Mouse (Mus musculus) brain, embryonic 18.5 days (tissue): ENCODE results near the gene Gm10306.
A peak's percentile ranks its signal among the peaks of the same experiment; 100 is the strongest.

Source experiments
- DNase-seq: peaks from one replicate; pipeline ENCODE4 v3.0.0-alpha.2; 2012; ENCODE audit warnings: low read depth, low spot score

Gm10306 gene

DNA sequence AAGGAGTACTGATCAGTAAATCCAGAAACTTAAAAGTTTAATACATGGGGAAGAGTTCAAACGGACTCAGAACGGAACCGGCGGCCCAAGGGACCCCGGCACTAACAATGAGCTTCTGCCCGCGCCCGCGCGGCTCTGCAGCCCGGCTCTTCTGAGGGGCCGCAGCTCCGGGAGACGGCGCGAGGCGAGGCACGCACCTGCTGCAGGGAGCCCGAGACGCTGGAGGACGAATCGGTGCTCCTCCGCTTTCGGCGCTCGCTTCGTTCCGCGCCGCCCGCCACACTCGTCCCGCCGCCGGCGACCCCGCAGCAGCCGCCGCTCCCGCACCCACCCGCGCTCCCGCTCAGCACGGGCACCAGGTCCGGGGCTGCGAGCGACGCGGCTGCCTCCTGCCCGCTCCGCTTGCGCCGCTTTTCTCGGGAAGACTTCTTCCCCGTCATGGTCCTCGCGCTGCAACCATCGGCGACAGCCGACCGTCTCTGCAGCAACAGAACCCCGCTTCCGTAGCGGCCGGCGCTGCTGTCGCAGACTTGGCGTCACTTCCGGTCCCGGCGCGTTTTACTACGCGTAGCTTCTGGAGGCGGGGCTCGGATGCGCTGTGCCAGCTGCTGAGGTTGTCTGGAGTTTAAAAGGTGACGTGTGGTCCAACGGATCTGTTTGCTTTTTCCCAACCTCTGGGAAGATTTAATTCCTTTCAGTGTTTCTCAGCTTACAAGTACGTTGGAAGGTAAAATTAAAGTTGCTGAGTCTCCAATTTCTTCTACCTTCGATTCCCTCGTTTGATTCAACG is at the start of gene Gm10306, which contains the start of gene Caap1:
Gm10306 (plus strand) TSS at position 282 of the 790 bp plus-strand sequence.
Caap1 (minus strand) TSS at position 532 of the 790 bp plus-strand sequence.
- DNase-seq, result peak; percentile 82

DNA sequence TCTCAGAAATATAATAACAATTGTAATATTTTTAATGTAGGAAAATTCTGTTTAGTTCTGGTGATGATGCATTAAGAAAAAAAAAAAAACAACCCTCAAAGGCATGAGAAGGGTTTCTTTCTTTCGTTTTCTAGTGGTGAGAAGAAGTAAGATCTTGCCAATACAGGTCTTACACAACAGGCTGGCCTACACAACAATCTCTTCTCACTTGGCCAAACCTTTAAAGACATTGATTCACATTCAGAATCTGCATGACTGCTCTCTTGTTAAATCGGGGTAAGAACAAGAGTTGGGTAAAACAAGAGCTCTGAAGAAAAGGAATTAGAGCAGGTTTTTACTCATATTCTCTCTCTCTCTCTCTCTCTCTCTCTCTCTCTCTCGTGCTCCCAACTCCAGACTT is 41.0 kb upstream of the Gm10306 start:
- no peak for DNase-seq

DNA sequence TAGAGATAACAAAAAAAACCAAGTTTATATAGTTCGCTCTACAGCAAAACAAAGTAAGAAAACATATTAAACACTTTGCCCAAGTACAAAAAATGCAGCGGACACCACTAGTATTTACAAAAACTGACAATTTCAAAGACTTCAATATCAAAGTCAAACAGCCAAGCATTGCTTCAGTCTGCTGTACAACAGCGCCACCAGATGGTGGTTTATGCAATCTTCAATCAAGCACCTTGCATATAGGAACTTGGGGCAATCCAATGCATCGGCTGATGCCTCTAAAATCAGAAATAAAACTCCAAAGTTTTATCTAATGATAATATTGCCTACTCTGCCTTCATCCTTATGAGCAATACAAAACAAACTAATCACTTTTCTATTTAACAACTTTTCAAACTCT is 38.7 kb upstream of the Gm10306 start:
- DNase-seq, result peak; percentile 50

DNA sequence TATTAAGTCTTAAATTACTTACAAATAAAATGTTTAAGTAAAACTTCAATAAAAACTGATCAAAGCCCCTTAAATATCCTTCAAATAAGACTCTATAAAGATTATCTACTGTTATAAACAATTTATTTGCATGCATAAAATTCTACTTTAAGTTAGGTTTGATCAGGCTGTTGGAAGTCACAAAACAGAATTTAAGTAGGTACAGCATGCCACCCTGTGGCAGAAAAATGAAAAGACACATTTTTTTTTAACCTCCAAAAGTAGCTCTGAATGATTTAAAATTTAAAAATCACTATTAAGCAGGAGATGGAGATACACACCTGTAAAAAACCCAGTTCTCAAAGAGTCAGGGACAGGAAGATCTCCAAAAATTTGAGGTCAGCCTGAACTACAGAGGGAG is 33.0 kb upstream of the Gm10306 start:
- no peak for DNase-seq

DNA sequence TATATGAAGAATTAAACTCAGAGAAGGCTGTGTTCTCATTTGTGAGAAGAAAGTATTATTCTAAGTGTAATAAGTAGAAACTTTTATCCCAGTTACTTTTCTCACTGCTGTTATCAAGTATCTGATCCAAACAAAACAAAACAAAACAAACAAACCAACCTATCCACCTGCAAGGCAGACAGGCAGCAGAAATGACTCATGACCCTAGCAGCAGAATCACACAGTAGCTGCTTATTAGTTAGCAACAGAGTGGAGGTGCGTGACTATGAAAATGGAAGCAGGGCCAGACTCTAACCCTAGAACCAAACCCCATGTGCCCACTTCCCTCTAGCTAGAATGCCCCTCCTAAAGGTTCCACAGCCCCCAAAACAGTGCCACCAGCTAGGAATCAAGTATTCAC is 26.9 kb upstream of the Gm10306 start:
- no peak for DNase-seq

DNA sequence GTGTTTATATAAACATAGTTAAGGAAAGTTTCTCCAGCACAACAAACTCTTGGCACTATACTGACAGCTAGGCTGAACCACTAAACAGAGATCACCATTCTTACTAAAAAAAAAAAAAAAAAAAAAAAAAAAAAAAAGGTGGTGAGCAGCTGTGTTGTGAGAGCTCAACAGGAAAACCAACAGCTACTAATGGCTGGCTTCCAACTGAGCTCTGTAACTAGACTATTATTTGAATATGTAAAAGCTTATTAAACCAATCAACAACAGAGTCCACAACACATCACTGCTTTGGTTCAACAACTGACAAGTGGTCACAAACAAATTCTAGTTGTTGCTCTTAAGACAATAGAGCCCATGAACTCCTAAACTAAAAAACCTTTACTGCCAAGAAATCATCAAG is 23.1 kb upstream of the Gm10306 start:
- no peak for DNase-seq

DNA sequence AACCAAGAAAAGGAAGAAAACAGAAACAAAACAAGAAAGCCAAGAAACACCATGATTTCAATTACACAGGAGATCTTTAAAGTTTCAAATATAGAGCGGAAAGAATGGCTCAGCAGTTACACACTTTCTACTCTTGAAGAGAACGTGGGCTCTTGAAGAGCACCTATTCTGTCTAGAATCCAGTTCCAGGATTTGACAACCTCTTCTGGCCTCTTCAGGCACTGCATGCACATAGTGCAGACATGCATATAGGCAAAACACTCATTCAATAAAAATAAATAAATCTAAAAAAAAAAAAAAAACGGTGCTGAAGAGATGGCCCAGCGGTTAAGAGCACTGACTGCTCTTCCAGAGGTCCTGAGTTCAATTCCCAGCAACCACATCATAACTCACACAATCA is 13.3 kb upstream of the Gm10306 start:
- DNase-seq, result no peak

DNA sequence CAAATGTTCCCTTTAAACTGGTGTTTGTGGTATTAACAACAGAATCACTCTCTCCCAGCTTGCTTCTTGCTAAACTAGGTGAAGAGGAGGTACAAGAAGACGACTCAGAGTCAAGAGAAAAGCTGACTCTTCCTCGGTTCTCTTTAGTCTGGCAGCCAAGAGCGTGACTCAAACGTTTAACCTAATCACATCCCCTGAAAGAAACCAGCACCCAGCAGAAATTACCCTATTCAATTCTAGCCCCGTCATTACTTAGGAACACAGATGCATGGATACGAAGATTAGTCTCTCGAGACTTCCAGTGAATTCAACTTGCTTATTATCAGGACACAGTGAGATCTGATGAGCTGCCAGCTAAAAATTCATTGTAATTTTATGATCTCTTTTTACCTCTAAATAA is 12.0 kb upstream of the Gm10306 start:
- no peak for DNase-seq

DNA sequence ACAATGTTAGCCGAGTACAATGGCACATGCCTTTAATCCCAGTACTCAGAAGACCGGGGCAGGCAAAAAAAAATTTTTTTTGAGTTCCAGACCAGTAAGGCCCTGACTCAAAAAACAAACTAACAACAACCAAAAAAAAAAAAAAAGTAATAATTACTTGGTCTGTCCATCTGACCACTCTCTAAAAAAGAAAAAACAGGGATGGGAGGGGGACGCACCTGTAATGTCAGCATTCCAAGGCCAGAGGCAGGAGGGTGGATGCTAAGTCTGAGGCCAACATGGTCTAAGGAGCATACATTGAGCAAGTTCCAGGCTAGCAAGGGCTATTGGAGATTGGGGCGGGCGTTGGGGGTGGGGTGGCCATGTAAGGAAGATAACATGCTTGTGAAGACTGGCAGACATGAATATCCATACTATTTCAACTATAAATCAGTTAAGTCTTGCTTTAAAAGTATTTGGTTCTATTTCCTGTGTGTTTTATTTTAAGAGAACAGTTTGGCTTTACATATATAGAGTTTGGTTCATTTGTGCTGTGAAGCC is 1.3 kb upstream of the Gm10306 start:
- no peak for DNase-seq

DNA sequence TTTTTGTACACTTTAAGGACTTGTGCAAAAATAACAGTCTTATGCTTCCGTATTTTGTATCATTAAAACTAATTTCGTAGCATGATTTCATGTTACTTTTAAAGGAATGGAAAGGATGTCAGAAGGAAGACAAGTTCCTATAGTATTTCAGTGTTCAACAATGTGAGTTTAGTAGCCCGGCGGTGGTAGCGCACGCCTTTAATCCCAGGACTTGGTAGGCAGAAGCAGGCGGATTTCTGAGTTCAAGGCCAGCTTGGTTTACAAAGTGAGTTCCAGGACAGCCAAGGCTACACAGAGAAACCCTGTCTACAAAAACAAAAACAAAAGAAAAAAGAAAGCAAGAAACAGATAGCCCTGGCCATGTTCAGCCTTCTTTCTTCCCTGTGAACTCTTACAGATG is 799 bp downstream of the Gm10306 start:
- no peak for DNase-seq

DNA sequence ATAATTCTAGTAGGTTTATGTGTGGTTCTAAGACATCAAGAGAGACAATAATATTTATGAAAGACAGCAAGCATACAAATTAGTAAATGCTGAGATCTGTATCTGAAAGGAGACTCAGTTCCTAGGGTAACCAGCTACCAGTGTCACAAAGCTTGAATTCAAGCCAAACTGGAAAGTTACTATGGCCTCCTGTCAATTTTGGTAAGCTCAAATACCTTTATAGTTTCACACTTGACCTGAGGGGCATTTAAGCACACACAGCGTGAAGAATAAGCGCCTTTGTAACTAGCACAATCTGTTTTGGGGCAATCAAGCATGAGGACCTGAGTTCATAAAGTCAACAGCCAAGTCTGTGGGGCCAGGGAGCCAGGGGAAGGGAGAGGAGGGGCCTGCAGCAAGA is 2.9 kb downstream of the Gm10306 start:
- no peak for DNase-seq

DNA sequence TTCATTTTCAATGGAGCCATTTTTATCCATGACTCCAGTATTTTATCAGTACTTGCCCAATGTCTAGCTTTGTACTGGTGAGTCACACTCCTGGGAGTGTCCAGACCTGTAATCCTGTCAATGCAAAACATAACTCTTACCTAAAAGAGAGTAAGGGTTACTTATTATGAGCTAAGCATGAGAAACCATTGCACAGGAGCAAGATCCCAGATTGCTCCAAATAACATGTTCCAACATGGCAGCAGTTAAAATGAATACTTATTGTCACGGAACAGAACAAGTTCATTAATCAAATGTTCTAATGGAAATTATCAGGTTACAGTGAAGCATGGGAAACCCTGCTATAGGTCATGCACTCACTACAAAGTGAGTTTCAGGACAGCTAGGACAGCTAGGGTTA is 4.0 kb downstream of the Gm10306 start:
- no peak for DNase-seq

DNA sequence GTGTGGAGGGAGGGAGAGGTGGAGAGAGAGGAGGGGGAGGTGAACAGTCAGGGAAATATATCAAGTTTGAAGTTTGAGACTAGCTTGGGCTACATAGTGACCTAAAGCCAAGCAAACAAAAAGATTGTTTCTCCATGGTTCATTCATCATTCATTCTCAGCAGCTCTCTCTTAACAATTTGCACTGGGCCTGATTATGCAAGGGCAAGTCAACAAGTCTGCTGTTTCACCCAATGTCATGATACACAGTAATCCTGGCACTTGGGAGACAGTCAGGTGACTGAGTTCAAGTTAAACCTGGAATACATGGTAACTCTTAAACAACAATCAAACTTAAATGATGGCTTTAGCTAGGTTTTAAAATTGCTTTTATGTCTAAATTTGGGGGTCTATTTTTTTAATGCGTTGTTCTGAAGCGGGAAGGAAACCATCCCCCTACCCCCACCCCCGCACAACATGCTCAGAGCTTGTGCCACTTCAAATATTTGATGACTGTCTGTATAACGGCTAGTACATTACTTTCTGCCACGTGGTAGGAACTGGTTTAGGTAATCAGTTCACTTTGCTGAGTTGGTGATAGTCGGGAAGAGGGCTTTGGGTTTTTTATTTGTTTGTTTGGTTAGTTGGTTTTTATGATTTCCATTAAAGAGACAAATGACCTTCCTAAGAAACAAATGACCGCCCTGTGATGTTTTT is 5.8 kb downstream of the Gm10306 start:
- DNase-seq, result no peak

DNA sequence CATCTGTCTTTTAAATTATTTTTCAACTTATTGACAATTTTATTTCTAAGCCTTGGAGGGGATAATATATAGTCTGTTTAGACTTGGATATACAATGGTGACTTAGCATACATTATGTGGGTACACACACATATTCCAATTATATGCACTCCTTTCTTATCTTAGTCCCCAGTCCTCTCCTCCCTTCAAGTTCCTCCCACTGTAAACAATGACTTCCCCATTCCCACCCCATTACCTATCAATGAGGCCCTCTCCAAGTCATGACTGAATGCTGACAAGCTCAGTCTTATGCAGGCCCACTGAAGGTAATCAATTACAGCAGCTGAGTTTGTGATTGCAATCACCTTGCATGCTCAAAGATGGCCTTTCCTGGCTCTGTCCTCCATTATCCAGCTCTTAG is 8.0 kb downstream of the Gm10306 start:
- no peak for DNase-seq

DNA sequence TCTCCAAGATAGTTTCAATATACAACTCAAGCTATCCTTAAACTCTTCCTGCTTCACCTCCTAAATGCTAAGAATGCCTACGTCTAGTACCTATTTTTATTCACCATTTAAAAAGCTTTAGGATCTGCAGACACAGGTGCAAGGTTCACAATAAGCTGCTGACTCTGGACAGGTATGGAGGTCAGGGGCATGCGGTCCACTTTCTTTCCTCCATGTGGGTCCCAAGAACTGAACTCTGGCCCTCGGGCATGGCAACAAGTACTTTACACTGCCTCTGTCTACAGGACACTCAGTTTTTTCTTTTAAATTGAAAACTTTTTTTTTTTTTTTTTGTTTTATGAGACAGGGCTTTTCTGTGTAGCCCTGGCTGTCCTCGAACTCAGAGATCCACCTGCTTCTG is 16.3 kb downstream of the Gm10306 start:
- DNase-seq, result no peak

DNA sequence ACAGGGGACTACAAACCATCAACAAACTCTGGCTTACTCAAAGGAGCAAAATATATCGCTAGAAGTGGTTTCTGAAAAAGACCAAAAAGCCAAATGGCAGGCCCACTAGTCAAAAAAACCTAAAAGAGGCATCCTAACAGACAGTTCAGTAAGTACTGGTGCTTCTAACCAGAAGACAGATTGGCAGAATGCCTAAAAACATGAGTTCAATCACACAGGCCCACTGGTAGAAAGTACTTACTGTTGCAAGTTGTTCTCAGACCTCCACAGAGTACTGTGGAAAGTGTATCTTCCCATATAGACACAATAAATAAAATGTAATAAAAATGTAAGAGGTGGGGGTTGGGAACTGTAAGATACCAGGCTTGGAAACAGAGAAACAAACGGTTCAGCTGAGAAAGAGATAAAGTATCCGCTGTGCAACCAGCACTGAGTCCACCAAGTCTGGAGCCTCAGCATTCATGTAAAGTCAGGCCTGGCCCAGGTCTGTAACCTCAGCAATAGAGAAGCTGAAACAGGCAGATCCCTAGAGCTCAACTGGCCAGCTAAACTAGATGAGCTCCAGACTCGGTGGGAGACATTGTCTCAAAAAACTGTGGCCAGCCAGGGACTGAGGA is 35.5 kb downstream of the Gm10306 start:
- DNase-seq, result no peak

DNA sequence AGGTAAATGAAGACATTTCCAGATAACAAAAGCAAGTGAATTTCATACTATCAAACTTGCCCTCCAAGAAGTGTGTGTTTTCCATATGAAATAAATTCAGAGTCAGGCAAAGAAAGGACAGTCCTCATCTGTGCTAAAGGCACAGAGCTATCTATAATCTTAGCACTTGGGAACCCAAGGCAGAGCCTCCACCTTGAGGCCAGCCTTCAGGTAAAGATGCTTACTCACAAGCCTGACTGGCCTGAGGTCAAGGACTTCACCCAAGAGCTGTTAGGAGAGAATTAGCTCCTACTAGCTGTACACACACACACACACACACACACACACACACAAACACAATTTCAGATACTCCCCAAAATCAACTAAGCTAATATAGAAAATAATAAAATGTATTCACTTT is 36.4 kb downstream of the Gm10306 start:
- no peak for DNase-seq

DNA sequence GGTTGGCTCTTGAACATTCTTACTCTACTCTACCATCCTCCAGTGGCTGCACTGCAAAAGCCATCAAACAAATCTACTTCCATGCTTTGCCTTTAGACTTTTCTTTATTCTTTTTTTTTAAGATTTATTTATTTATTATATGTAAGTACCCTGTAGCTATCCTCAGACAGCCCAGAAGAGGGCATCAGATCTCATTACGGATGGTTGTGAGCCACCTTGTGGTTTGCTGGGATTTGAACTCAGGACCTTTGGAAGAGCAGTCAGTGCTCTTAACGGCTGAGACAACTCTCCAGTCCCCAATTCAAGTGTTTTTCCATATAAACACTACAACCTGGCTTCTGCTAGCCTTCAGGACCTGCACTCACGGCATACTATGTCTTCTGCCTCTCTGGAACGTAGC is 45.0 kb downstream of the Gm10306 start:
- no peak for DNase-seq

DNA sequence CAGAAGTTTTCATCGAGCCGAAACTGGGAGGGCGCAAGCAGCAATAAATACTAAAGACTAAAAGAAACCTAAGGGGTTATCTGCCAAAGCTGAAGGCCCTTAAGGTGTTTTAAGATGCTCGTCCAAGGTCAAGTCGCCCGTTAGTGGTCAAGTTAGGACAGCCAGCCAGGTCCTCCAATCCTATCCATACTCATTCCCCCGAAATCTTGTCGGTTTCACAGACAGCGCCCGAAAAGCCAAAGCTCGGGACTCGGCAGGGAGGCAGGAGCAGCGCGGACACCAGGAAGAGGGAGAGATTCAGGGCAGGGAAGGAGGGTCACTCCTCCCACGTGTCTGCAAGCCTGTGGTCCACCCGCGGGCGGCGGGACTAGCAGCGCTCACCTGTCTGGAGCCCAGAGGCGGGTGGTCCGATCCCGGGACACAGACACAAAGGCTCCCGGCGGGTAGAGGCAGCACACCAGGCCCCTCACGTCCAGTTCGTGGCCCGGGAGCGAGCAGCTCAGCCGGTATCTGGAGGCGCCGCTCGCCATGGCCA is 46.2 kb downstream of the Gm10306 start:
- DNase-seq, result no peak

DNA sequence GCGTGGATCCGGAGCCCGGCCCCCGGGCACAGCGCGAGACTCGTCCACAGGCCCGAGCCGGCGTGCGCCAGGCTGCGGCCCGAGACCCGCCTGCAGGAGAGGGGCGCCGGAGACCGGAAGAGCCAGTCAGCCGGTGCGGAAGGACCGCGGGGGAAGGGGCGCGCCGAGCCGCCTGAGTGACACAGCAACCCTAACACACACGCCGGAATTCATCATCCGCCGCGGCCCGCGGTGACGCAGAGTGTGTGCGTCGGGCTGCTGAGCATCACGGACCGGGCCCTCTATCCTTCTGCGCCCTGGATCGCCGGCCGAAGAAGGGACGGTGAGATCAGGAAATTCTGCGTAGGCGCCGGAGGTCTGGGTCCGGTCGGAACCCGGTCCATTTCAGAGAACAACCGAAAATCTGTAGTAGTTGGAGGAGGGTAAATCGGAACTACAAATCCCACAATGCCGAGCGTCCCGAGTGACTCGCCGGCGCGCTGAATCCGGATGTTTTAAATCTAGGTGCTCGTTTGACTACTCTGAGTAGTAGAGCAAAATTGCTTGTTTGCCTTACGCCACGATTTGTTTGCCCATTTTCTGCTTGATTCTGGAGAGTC is 46.8 kb downstream of the Gm10306 start, which contains the start of gene Plaa:
Plaa (minus strand) TSS at position 214 of the 599 bp plus-strand sequence.
- DNase-seq, result peak; percentile 85

DNA sequence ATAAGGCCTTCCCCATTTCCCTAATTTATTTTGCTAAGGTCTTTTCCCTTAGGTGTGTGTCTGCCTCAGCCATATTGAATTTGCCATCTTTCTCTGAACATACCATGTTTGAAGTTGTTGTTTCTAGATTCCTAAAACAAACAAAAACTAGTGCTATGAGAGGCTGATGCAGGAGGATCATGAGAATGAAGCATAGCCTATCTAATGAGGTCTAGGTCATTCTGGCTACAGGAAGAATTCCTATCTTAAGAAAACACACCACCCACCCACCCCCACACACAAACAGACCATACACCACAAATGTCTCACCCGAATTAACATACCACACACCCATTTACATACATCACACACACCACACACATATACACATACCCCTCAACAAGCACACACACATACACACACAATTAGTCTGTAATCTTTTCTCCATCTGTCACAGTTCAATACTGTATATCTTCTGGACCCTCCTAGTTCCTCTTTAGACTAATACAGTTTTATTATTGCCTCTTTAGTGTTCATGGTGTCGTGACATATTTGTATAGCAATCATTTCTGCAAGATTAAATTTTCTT is 48.2 kb downstream of the Gm10306 start:
- no peak for DNase-seq
